Mouse (Mus musculus): ENCODE results near the gene Coq10b. TPM values are rescaled to one million over a fixed set of nuclear protein-coding genes. Genes with fewer than 3 reads are reported as not detected.

The Coq10b gene
- total and polyA plus RNA-seq, 2 experiments from 2014 or later: 15.1 to 23.3 TPM

- Histone ChIP-seq H3K4me3 (ENCODE audit: low read length) (no peak overlapping the region), H3K9me3 (ENCODE audit: low read length) (no peaks in the 10 kb centered on the region), H3K36me3 (ENCODE audit: insufficient read depth, low read length) (peaks cover 34% of the 10 kb centered on the region), H3K27ac (no peak overlapping the region), H3K4me2 (ENCODE audit: low read depth, low read length) (no peak overlapping the region), H3K4me1 (ENCODE audit: insufficient read depth, low read length) (no peaks in the 10 kb centered on the region), H3K27me3 (ENCODE audit: insufficient read depth, low read length) (no peaks in the 10 kb centered on the region), H3K9ac (replicated peaks; ENCODE audit: low read length) (no peak overlapping the region)
- no peak for DNase-seq (ENCODE audit: low spot score)
- no peak for TF ChIP-seq CTCF (IDR thresholded peaks at IDR 0.05; ENCODE audit: low read depth)
- ATAC-seq: no peak
Measured at GRCm38 (mm10) chr1:55076395-55076743, 23.8 kb downstream of the Coq10b start.

- no peaks in the 10 kb centered on the region for H3K9me3 ChIP-seq (ENCODE audit: low read length)
- H3K36me3 ChIP-seq (ENCODE audit: insufficient read depth, low read length): peaks cover 37% of the 10 kb centered on the region
- 95% methylated on average over 2 of the region's 2 CpGs for WGBS
- ATAC-seq: no peak
- no peaks in the 10 kb centered on the region for H3K4me1 ChIP-seq (ENCODE audit: insufficient read depth, low read length)
- H3K27me3 ChIP-seq (ENCODE audit: insufficient read depth, low read length): no peaks in the 10 kb centered on the region
- H3K4me2 ChIP-seq (ENCODE audit: low read depth, low read length): no peak overlapping the region
- DNase-seq (ENCODE audit: low spot score): no peak
- TF ChIP-seq CTCF (IDR thresholded peaks at IDR 0.05; ENCODE audit: low read depth): no peak
- no peak overlapping the region for H3K27ac ChIP-seq
- no peak overlapping the region for H3K9ac ChIP-seq (replicated peaks; ENCODE audit: low read length)
- H3K4me3 ChIP-seq (ENCODE audit: low read length): no peak overlapping the region
Measured at GRCm38 (mm10) chr1:55076849-55077516, 24.4 kb downstream of the Coq10b start.

DNA sequence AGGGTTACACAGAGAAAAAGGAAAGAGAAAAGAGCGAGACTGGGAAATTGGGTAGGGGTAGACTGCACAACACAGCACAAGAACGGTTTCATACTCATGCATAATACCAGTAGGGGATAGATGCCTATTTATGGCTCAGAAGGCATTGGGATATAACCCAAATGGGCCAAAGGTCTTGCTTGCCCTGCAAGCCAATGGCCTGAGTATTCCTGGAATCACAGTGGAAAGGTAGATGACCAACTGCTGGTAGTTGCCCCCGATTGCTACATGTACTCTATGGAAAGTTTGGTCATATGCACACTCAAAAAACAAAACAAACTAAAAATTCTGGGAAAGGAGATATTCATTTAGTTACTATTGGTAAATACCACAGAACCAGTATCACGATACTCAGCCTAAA, 27.1 kb downstream of the Coq10b start:
- Histone ChIP-seq H3K9ac (replicated peaks; ENCODE audit: low read length) (no peak overlapping the region), H3K9me3 (ENCODE audit: low read length) (no peaks in the 10 kb centered on the region), H3K4me3 (ENCODE audit: low read length) (no peak overlapping the region), H3K4me2 (ENCODE audit: low read depth, low read length) (no peak overlapping the region), H3K27me3 (ENCODE audit: insufficient read depth, low read length) (no peaks in the 10 kb centered on the region), H3K4me1 (ENCODE audit: insufficient read depth, low read length) (no peaks in the 10 kb centered on the region), H3K36me3 (ENCODE audit: insufficient read depth, low read length) (peaks cover 49% of the 10 kb centered on the region), H3K27ac (no peak overlapping the region)
- DNase-seq (ENCODE audit: low spot score) (no peak), ATAC-seq (no peak)
- WGBS: 95% methylated on average over 4 of the region's 4 CpGs
- TF ChIP-seq CTCF (IDR thresholded peaks at IDR 0.05; ENCODE audit: low read depth): no peak

GRCm38 (mm10) chr1:55082106-55082505, 29.5 kb downstream of the Coq10b start:
- Histone ChIP-seq H3K4me2 (ENCODE audit: low read depth, low read length) (no peak overlapping the region), H3K4me3 (ENCODE audit: low read length) (no peak overlapping the region), H3K36me3 (ENCODE audit: insufficient read depth, low read length) (peaks cover 49% of the 10 kb centered on the region), H3K9me3 (ENCODE audit: low read length) (no peaks in the 10 kb centered on the region), H3K9ac (replicated peaks; ENCODE audit: low read length) (no peak overlapping the region), H3K27ac (no peak overlapping the region), H3K4me1 (ENCODE audit: insufficient read depth, low read length) (peaks cover 5% of the 10 kb centered on the region), H3K27me3 (ENCODE audit: insufficient read depth, low read length) (no peaks in the 10 kb centered on the region)
- no peak; the same call in 1 of the 2 replicates for TF ChIP-seq CTCF (IDR thresholded peaks at IDR 0.05; ENCODE audit: low read depth)
- WGBS: 80% methylated on average over 1 of the region's 1 CpGs
- ATAC-seq (no peak), DNase-seq (ENCODE audit: low spot score) (no peak)

- 57% methylated on average over 7 of the region's 7 CpGs for WGBS
- no peaks in the 10 kb centered on the region for H3K9me3 ChIP-seq (ENCODE audit: low read length)
- DNase-seq (ENCODE audit: low spot score) (no peak), ATAC-seq (no peak)
- peak; percentile 13; the same call in 1 of the 2 replicates for TF ChIP-seq CTCF (IDR thresholded peaks at IDR 0.05; ENCODE audit: low read depth)
- H3K4me2 ChIP-seq (ENCODE audit: low read depth, low read length): peak overlapping the region; percentile 90
- H3K27me3 ChIP-seq (ENCODE audit: insufficient read depth, low read length): no peaks in the 10 kb centered on the region
- H3K4me3 ChIP-seq (ENCODE audit: low read length): peak overlapping the region; percentile 94; the same call in 1 of the 2 replicates
- H3K36me3 ChIP-seq (ENCODE audit: insufficient read depth, low read length): peaks cover 28% of the 10 kb centered on the region
- H3K27ac ChIP-seq: no peak overlapping the region
- peaks cover 14% of the 10 kb centered on the region for H3K4me1 ChIP-seq (ENCODE audit: insufficient read depth, low read length)
- no peak overlapping the region for H3K9ac ChIP-seq (replicated peaks; ENCODE audit: low read length)
Measured at GRCm38 (mm10) chr1:55085781-55086366, 33.3 kb downstream of the Coq10b start.

GRCm38 (mm10) chr1:55086868-55087400, 34.4 kb downstream of the Coq10b start:
- peak overlapping the region; percentile 90 for H3K4me2 ChIP-seq (ENCODE audit: low read depth, low read length)
- peaks cover 14% of the 10 kb centered on the region for H3K4me1 ChIP-seq (ENCODE audit: insufficient read depth, low read length)
- no peaks in the 10 kb centered on the region for H3K27me3 ChIP-seq (ENCODE audit: insufficient read depth, low read length)
- DNase-seq (ENCODE audit: low spot score) (no peak), ATAC-seq (no peak)
- peak overlapping the region; percentile 97 for H3K27ac ChIP-seq
- TF ChIP-seq CTCF (IDR thresholded peaks at IDR 0.05; ENCODE audit: low read depth): no peak
- peak overlapping the region; percentile 94 for H3K4me3 ChIP-seq (ENCODE audit: low read length)
- H3K36me3 ChIP-seq (ENCODE audit: insufficient read depth, low read length): peaks cover 26% of the 10 kb centered on the region
- no peaks in the 10 kb centered on the region for H3K9me3 ChIP-seq (ENCODE audit: low read length)
- H3K9ac ChIP-seq (replicated peaks; ENCODE audit: low read length): peak overlapping the region; percentile 88
- WGBS: 1% methylated on average over 13 of the region's 13 CpGs

DNA sequence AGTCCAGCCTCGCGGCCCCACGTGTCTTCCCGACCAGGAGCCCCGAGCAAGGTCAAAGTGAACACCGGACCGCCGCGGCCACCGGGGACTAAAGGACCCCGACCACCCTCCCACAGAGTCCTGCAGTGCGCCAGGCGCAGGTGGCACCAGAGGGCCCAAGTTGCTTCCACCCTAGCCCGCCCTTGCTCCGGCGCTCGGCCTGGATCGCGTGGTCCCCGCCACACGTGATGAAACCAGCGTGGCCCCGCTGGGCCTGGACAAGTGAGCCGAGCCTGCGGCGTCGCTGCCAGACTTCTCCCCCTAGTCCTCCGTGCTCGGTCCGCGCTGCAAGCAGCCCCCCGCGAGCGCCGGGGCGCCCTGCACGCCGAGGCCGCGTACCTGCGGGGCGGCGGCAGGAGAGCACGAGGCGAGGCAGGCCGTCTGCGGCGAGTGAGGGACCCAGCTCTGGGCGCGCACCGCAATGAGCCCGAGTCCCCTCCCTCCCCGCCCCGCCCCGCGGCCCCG, 34.9 kb downstream of the Coq10b start:
- Histone ChIP-seq H3K27me3 (ENCODE audit: insufficient read depth, low read length) (no peaks in the 10 kb centered on the region), H3K9me3 (ENCODE audit: low read length) (no peaks in the 10 kb centered on the region), H3K9ac (replicated peaks; ENCODE audit: low read length) (peak overlapping the region; percentile 88), H3K4me3 (ENCODE audit: low read length) (peak overlapping the region; percentile 94), H3K4me1 (ENCODE audit: insufficient read depth, low read length) (peaks cover 14% of the 10 kb centered on the region), H3K36me3 (ENCODE audit: insufficient read depth, low read length) (peaks cover 23% of the 10 kb centered on the region), H3K27ac (peak overlapping the region; percentile 97), H3K4me2 (ENCODE audit: low read depth, low read length) (peak overlapping the region; percentile 90)
- 1% methylated on average over 39 of the region's 57 CpGs for WGBS
- ATAC-seq (peak; percentile 69), DNase-seq (ENCODE audit: low spot score) (no peak)
- no peak for TF ChIP-seq CTCF (IDR thresholded peaks at IDR 0.05; ENCODE audit: low read depth)

Measured in hindbrain, postnatal 0 days (tissue).